Mouse (Mus musculus) brain, embryonic 18.5 days (tissue): Measurements from ENCODE around the gene Gpcpd1.

Source experiments
- DNase-seq: peaks from one replicate; pipeline ENCODE4 v3.0.0-alpha.2; 2012; ENCODE audit warnings: low read depth, low spot score

Gene Gpcpd1

GRCm38 (mm10) chr2:132518021-132518901 lies 69.3 kb downstream of the Gpcpd1 start:
- no peak for DNase-seq

- no peak for DNase-seq
Observed at GRCm38 (mm10) chr2:132517194-132517836, 70.2 kb downstream of the Gpcpd1 start.

GRCm38 (mm10) chr2:132516130-132517030 lies 71.1 kb downstream of the Gpcpd1 start:
- peak; percentile 47 for DNase-seq

DNA sequence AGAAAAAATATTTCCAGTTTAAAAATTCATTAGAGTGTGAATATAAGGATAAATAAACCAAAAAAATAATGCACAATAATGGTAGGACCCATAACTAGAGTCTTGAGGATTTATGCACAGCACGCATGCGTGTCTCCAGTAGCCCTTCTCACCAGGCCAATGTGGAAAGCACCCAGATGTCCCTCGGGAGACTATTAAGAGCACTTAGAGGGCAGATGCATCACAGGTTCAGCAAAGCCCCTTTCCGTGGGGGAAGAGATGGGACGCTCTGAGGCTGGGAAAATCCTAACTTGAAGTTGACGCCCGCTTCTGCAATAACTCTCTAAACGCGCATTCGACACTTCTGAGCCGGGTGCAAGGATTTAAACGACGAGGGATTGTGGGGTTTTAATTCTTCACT lies 71.9 kb downstream of the Gpcpd1 start:
- no peak for DNase-seq

GRCm38 (mm10) chr2:132515076-132515475 lies 72.5 kb downstream of the Gpcpd1 start:
- DNase-seq: no peak

DNA sequence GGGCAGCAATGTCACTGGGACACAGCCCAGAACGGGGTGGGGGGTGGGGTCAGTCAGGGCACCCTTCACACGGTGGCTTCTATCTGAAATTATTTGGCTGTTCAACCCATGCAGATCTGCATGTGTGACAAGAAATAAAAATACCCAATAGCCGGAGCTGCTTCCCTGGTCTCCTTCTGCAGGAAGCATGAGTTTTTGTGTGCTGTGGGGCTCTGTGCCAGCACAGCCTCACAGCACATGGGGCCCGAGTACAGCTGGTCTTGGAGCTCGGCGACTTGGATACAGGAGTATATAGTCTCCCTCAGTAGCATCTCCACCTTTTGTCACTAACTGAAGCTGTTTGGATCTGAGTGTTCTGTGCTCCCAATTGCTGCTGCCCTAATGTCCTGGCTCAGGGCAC lies 73.2 kb downstream of the Gpcpd1 start:
- DNase-seq: no peak

DNA sequence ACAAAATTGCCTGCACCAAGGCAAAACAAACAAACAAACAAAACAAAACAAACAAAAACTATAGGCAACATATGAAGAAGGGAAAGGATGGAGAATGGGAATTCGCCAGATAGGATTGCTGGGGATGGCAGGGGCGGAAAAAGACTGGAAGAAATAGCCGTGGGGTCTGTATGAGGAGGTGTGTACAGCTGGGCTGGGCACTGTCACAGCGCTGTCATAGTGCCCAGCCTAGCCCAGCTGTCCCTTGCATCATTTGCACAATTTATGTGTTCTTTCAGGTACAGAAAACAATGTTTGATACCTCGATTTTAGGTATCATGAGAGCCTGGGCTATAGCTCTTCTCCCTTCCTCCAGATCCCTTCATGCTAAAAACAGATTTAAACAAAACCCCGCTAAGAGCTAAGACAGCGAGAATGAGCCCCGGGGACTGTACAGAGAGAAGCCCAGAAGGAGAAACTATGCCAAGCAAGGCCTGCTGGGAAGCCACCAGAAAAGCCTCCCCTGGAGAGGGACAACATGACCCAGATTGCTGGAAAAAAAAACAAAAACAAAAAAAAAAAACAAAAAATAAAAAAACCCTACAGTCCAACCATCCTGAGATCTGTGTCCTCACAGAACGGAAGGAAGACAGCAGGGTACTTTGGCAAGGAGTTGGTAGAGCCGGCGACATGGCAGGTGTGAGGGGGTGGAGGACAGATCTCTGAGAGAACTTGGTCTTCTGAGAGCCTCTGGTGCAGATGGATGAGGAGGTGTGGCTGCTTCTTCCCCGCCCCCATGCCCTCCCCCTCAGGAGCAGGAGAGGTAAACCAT lies 74.0 kb downstream of the Gpcpd1 start:
- DNase-seq: no peak

- no peak for DNase-seq
Observed at GRCm38 (mm10) chr2:132512977-132513351, 74.6 kb downstream of the Gpcpd1 start.

DNA sequence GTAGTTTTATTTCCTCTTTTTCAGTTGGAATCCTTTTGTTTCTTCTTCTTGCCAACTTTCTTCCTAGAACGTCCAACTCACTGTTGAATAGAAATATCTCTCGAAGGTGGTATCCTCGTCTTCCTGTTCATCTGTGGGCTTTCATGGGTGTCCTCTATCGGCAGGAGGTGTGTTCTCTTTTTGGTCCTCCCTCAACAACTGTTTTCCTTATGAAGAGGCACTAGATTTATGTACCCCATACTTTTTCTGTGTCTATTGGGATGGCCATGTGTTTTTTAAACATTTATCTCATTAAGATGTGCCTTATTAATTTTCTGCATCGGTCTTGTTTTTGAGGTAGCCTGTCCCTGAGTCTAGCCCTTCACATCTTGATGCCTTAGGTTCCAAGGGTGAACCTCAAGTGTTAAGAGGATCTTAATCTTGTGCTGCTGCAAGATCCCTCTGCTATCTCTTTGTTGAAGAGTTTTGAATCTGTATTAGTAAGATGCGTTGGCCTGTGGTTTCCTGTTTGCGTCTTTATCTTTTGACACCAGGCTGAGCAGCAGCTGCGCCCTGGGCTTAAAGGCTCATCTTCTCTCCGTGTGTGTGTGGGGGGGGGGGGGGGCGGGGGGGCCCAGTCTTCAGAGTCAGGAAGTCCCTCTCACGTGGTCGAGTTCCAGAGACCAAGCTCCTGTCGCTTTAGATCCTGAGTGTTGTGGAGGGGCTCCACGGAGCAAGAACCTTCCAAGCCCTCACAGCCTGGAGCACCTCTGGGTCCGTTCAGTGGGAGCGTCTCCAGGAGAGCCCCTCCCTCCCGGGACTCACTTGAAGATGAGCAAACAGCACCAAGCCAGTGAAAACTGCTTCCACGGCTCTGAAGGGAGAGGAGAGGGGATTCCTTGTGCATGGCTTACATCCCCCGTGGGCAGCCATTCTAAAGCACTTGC lies 75.2 kb downstream of the Gpcpd1 start:
- DNase-seq: no peak

- DNase-seq: no peak
Observed at GRCm38 (mm10) chr2:132511011-132511818, 76.3 kb downstream of the Gpcpd1 start.

DNA sequence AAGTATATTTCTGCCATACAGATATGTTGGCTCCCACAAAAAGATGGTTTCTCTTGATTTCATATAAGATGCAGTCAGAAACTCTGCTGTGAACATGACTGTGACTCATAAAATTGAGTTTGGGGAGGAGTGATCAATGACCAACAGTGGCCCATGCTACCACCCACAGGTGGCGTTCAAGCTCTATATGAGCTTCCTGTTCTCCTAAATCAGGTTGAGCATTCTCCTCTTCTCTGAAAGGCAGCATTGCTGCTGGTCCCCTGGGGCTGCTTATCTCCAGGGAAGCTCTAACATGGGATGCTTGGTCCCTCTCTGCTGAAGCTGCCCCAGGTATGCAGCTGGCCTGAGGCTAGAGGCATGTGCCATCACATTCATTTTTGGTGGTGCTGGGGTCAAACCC lies 77.8 kb downstream of the Gpcpd1 start:
- DNase-seq: no peak

DNA sequence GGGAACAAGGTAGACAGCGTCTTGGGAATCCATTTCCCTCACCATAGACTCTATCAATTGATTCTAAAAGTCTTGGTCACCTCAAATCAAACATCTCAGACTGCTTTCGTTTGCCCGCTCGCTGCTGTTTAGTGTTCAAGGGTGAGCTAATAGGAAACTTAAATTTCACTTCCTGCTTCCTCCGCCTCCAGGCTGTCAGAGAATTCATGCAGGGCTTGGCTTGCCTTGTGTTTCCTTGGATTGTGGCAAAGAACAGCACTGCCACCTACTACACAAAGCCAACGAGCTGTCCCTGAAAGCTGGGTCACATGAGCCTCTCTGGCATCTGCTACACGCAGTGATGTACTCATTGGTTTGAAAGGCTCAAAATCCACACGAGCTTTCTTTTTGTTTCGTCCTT lies 78.3 kb downstream of the Gpcpd1 start:
- no peak for DNase-seq

GRCm38 (mm10) chr2:132507521-132507920 lies 80.0 kb downstream of the Gpcpd1 start:
- no peak for DNase-seq

- no peak for DNase-seq
Observed at GRCm38 (mm10) chr2:132507091-132507490, 80.4 kb downstream of the Gpcpd1 start.

DNA sequence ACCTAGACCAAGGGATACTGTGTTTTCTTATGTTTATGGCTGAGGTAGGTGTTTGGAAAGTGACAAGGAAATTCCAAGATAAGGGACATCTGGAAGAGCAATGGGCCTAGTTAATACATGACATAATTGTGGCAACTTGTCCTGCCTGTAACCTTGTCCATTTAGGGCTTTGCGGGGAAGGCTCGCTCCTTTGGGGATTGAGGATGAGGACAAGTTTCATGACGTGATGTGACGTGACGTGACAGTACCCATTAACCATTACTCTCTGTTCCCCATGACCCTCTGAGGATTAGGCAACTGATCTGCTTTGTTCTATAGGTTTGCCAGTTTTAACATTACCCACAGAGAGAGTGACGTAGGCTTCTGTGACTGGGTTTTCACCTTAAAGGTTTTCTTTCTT lies 81.7 kb downstream of the Gpcpd1 start:
- DNase-seq: no peak

- DNase-seq: no peak
Observed at GRCm38 (mm10) chr2:132498344-132498743, 89.2 kb downstream of the Gpcpd1 start.

DNA sequence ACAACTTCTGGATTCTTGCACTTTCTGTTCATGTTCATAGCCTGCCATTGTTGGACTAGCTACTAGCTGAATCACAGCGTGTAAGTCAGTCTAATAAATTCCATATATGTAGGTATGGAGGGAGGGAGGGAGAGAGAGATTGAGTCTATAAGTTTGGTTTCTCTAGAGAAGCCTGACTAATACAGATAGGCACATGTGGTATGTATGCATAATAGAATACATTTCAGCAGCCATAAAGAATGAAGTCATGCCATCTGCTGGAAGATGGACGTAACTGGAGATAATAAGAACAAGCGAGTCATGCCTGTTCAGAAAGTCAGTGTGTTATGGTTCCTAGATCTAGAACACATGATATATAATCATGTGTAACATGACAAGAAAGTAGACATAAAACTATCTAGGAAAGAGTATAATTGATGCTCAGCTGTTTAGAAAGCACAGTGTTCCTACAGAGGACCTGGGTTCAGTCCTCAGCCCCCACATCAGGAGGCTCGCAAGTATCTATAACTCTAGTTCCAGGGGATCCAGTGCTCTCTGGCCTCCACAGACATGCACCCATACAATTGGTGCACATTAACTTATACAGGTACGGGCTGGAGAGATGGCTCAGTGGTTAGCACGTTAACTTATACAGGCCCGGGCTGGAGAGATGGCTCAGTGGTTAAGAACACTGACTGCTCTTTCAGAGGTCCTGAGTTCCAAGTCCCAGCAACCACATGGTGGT lies 90.0 kb downstream of the Gpcpd1 start:
- peak; percentile 24 for DNase-seq

- no peak for DNase-seq
Observed at GRCm38 (mm10) chr2:132493184-132493583, 94.3 kb downstream of the Gpcpd1 start.

DNA sequence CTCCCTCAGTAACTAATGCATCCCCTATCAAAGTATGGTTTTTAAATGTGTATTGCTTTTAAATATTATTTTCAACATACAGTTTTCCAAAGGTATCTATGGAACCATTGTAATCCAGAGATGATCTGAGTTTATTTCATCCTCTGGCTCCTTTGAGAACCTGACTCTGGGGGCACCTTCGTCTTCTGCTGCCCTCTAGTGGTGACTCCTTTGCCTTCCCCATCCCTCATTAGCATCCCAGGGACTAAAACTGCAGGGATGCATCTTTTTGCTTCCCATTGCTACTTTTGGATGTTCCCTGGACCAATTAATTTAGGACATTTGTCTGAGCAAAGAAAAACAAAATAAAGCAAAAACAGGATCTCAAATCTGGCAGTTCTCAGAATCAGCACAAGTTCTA lies 102.1 kb downstream of the Gpcpd1 start:
- DNase-seq: no peak
